Mouse (Mus musculus) monocyte, adult 59 days (primary cell): ENCODE data around the gene H2-Ke6. TPM values are rescaled to one million over a fixed set of nuclear protein-coding genes. Genes with fewer than 3 reads are reported as not detected.

Experiments used
- total RNA-seq, 2 experiments: library from RNA; stranded (reverse); gene quantifications; one replicate each; pipeline ENCODE4 v1.2.4; 2023

The H2-Ke6 gene
- 10 to 100 TPM; 58.7 to 60.7 TPM for total RNA-seq

DNA sequence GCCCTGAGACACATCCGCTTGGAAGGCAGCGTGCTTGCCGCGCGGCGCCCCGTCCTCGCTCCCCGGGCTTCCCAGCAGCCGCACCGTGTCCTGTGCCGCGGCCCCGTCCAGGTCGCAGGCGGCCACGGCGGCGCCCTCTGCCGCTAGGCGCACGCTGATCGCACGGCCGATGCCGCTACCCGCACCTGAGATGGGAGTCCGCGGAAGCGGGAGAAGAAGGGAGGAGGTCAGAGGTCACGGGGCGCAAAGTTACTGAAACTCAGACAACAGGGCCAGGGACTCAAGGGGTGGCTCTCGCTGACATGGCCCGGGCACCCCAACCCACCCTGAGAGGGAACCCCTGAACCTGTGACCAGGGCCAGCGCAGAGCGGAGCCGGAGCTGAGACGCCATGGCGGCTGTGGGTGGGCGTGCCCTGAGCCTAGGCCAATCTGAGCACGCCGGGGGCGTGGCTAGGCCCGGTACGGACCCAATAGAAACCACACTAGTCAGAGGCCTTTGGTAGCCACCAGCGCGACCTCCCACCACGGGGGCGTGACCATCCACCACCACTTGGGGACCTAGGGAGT, at the start of gene H2-Ke6:
H2-Ke6 (minus strand) TSS at position 405 of the 568 bp plus-strand sequence.

DNA sequence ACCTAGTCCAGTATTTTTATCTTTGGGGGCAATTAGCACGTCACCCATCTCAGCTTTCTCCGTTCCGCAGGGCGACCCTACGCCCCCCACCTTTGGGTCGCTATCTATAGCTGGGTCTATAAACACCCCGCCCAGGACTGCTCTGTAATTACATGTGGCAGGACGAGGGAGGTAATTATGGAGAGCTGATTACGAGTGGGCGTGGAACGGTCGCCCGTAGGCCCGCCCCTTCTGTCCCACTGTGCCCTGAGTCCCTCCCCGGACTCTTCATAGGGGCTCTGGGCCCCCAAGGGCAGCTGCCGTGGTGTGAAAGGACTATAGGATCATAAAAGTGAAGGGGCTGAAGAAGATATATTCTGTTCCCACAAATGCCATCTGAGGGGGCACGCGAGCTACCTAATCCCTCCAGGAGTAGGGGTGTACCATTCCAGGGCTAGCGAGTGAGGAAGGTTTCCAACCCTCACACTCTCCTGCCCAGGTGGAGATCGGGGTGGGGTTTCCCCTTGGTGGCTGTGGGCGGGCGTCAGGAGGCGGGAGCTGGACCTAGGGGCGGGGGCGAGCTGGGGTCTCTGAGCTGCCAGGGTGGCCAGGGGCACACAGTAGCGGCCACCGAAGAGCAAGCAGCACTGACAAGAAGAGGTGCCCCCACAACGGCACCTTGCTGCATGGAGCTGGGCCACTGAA, 11.2 kb upstream of the H2-Ke6 start, which contains the start of gene Col11a2:
Col11a2 (plus strand) TSS at position 560 of the 684 bp plus-strand sequence.

DNA sequence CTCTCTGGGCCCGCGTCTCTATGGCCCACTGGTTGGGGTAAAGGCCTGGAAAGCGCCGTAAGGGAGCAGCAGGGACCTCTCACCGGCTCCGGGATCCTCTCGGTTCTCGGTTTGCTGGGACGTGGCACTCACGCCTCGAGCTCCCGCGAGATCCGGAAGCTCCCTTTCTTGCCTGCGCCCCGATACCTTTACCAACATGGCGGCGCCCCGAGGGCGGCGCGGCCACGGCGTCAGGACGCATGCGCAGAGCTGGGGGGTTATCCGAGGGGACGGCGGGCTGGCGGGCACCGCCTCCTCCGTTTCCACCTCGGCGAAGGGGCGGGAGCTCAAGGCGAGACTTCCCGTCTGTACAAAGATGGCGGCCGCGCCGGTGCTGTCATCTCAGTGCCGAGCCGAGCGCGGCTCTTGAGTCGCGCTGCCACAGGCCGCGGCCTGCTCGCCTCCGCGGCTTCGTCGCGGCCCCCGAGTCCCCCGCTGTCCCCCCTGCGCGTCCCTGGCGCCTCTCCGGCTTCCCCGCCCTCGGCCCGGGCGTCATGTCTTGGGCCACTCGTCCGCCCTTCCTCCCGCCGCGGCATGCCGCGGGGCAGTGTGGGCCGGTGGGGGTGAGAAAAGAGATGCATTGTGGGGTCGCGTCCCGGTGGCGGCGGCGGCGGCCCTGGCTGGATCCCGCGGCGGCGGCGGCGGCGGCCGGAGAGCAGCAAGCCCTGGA, 3.8 kb upstream of the H2-Ke6 start, which contains the start of the genes Slc39a7 and Rxrb:
Slc39a7 (minus strand) TSS at position 218 of the 709 bp plus-strand sequence.
Rxrb (plus strand) TSS at position 348 of the 709 bp plus-strand sequence.

DNA sequence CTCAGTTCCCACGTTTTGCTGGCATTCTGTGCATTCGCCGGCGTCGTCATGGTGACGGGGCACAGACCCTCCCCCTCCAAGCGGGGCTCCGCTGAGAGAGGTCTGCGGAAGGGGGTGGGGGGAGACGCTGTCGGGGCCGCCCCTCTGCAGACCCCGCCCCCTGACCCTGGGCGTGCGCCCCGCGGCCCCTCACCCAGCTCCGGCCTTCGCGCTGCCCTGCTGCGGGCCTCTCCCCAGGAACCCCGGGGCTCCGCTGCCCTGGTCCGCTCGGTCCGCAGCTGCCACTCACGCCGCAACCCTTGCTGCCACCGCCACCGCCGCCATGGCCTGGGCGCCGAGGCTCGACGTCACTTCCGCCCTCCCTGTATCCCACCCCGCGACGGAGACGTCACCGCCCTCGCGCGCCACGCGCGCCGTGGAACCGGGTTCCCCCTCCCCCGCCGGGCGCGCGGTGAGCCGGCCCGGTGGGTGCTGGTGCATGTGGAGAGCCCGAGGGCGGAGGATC, 3.5 kb downstream of the H2-Ke6 start, which contains the start of gene Ring1:
Ring1 (minus strand) TSS at position 364 of the 505 bp plus-strand sequence.

DNA sequence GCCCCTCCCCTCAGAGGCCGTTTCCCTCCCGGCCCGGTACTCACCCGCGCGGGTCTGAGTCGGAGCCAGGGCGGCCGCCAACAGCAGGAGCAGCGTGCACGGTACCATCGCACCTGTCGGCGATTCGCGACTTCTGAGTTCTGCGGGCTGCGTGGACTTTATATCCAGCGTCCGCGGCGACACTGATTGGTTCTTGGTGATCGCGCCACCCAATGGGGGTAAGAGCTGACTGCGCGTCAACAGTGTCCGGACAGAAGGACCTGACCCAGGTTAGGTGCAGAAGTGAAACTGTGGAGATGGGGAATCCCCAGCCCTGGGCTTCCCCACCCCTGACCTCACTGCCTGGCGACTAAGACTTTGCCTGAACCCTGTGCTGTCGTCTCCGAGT, 27.7 kb downstream of the H2-Ke6 start, which contains the start of gene H2-K1:
H2-K1 (minus strand) TSS at position 198 of the 388 bp plus-strand sequence.

Other genes starting within 250 kb of the H2-Ke6 start
- 1 to 10 TPM; 5.3 to 7.1 TPM for gene Angptl4, start 246.2 kb downstream of the H2-Ke6 start, total RNA-seq
- 10 to 100 TPM; 17.2 to 17.8 TPM for gene Kank3, start 217.5 kb downstream of the H2-Ke6 start, total RNA-seq
- gene Rps28, start 203.5 kb downstream of the H2-Ke6 start, total RNA-seq = 1,000 to 10,000 TPM; 2,442 to 2,474 TPM
- gene Ndufa7, start 203.5 kb downstream of the H2-Ke6 start, total RNA-seq = 100 to 1,000 TPM; 123 to 158 TPM
- 1 to 10 TPM; 1.8 to 2.6 TPM for gene Cd320, start 185.0 kb downstream of the H2-Ke6 start, total RNA-seq
- not detected for gene Gm7029, start 154.2 kb downstream of the H2-Ke6 start, total RNA-seq
- 1 to 10 TPM; 1.1 to 2.9 TPM for gene Kifc1, start 137.4 kb downstream of the H2-Ke6 start, total RNA-seq
- 1 to 10 TPM in 1 of 2 experiments, not detected in 1; 4.0 TPM for gene Platr17, start 122.9 kb downstream of the H2-Ke6 start, total RNA-seq
- 10 to 100 TPM; 74.9 to 76.2 TPM for gene Daxx, start 118.6 kb downstream of the H2-Ke6 start, total RNA-seq
- 100 to 1,000 TPM; 399 to 458 TPM for gene Tapbp, start 112.2 kb downstream of the H2-Ke6 start, total RNA-seq
- gene Zbtb22, start 112.2 kb downstream of the H2-Ke6 start, total RNA-seq = 10 to 100 TPM; 32.1 to 39.3 TPM
- 100 to 1,000 TPM; 186 to 207 TPM for gene Rgl2, start 98.5 kb downstream of the H2-Ke6 start, total RNA-seq
- 10 to 100 TPM; 51.6 to 71.3 TPM for gene Pfdn6, start 87.7 kb downstream of the H2-Ke6 start, total RNA-seq
- 10 to 100 TPM; 30.5 to 34.8 TPM for gene Wdr46, start 87.4 kb downstream of the H2-Ke6 start, total RNA-seq
- gene B3galt4, start 76.6 kb downstream of the H2-Ke6 start, total RNA-seq = 10 to 100 TPM; 14.7 to 17.3 TPM
- 10 to 100 TPM; 48.0 to 57.5 TPM for gene Vps52, start 72.2 kb downstream of the H2-Ke6 start, total RNA-seq
- gene Rps18, start 72.1 kb downstream of the H2-Ke6 start, total RNA-seq = 100 to 1,000 TPM; 791 to 877 TPM
- 1,000 to 10,000 TPM; 3,154 to 3,159 TPM for gene H2-K1, start 27.7 kb downstream of the H2-Ke6 start, total RNA-seq
- gene Ring1, start 3.4 kb downstream of the H2-Ke6 start, total RNA-seq = 10 to 100 TPM; 31.1 to 31.8 TPM
- 100 to 1,000 TPM; 102 to 104 TPM for gene Slc39a7, start 3.6 kb upstream of the H2-Ke6 start, total RNA-seq
- 100 to 1,000 TPM; 100 to 103 TPM for gene Rxrb, start 3.8 kb upstream of the H2-Ke6 start, total RNA-seq
- 1 to 10 TPM; 3.1 to 6.2 TPM for gene Col11a2, start 11.4 kb upstream of the H2-Ke6 start, total RNA-seq
- 10 to 100 TPM; 12.2 to 18.9 TPM for gene H2-Oa, start 64.3 kb upstream of the H2-Ke6 start, total RNA-seq
- 100 to 1,000 TPM; 345 to 355 TPM for gene H2-DMa, start 91.5 kb upstream of the H2-Ke6 start, total RNA-seq
- gene Brd2, start 94.6 kb upstream of the H2-Ke6 start, total RNA-seq = 100 to 1,000 TPM; 367 to 380 TPM
- 10 to 100 TPM; 88.6 to 96.9 TPM for gene H2-DMb2, start 115.2 kb upstream of the H2-Ke6 start, total RNA-seq
- 100 to 1,000 TPM; 301 to 308 TPM for gene H2-DMb1, start 125.0 kb upstream of the H2-Ke6 start, total RNA-seq
- 10 to 100 TPM; 93.6 to 93.9 TPM for gene Tap1, start 159.5 kb upstream of the H2-Ke6 start, total RNA-seq
- 100 to 1,000 TPM in 1 of 2 experiments, 10 to 100 TPM in 1; 88.7 to 100 TPM for gene Psmb9, start 159.7 kb upstream of the H2-Ke6 start, total RNA-seq
- gene Psmb8, start 169.7 kb upstream of the H2-Ke6 start, total RNA-seq = 100 to 1,000 TPM; 199 to 211 TPM
- gene Tap2, start 175.5 kb upstream of the H2-Ke6 start, total RNA-seq = 10 to 100 TPM; 71.7 to 73.7 TPM
- gene H2-Ob, start 210.8 kb upstream of the H2-Ke6 start, total RNA-seq = 10 to 100 TPM; 17.9 to 22.0 TPM
- 1,000 to 10,000 TPM; 2,645 to 2,891 TPM for gene H2-Ab1, start 229.6 kb upstream of the H2-Ke6 start, total RNA-seq